Mouse (Mus musculus) layer of hippocampus, postnatal 10 days (tissue): ENCODE results near the gene Hebp1. TPM values are rescaled to one million over a fixed set of nuclear protein-coding genes. Genes with fewer than 3 reads are reported as not detected.

ENCODE experiments used
- DNase-seq, 2 experiments: peaks; one replicate each; pipeline ENCODE4 v3.0.0; 2021; ENCODE audit warnings: low spot score in 2 of 2
- total RNA-seq, 2 experiments: library from RNA; stranded (reverse); gene quantifications; 2 replicates each; pipeline ENCODE4 v1.2.3; 2021

Hebp1 gene
- total RNA-seq, 2 experiments from 2014 or later = 44.2 to 44.6 TPM

GRCm38 (mm10) chr6:135198726-135199125 lies 904 bp upstream of the Hebp1 start:
- no peak for DNase-seq

- DNase-seq = no peak
Observed at GRCm38 (mm10) chr6:135197446-135197845, 376 bp downstream of the Hebp1 start.

- no peak for DNase-seq
Observed at GRCm38 (mm10) chr6:135196707-135197106, 1.1 kb downstream of the Hebp1 start.

GRCm38 (mm10) chr6:135194907-135195306 lies 2.9 kb downstream of the Hebp1 start:
- DNase-seq = no peak

GRCm38 (mm10) chr6:135193733-135194132 lies 4.1 kb downstream of the Hebp1 start:
- no peak for DNase-seq

- no peak for DNase-seq
Observed at GRCm38 (mm10) chr6:135192993-135193392, 4.8 kb downstream of the Hebp1 start.

- DNase-seq = no peak
Observed at GRCm38 (mm10) chr6:135191906-135192305, 5.9 kb downstream of the Hebp1 start.

GRCm38 (mm10) chr6:135190122-135190521 lies 7.7 kb downstream of the Hebp1 start:
- DNase-seq = no peak

- no peak for DNase-seq
Observed at GRCm38 (mm10) chr6:135188629-135189028, 9.2 kb downstream of the Hebp1 start.

- DNase-seq = no peak
Observed at GRCm38 (mm10) chr6:135187076-135187917, 10.5 kb downstream of the Hebp1 start.

GRCm38 (mm10) chr6:135183961-135184360 lies 13.9 kb downstream of the Hebp1 start:
- DNase-seq = no peak

- no peak for DNase-seq
Observed at GRCm38 (mm10) chr6:135182925-135183324, 14.9 kb downstream of the Hebp1 start.

- DNase-seq = no peak
Observed at GRCm38 (mm10) chr6:135178599-135178998, 19.2 kb downstream of the Hebp1 start.

GRCm38 (mm10) chr6:135177271-135177670 lies 20.6 kb downstream of the Hebp1 start:
- DNase-seq = no peak

GRCm38 (mm10) chr6:135175014-135175413 lies 22.8 kb downstream of the Hebp1 start:
- no peak for DNase-seq

- no peak for DNase-seq
Observed at GRCm38 (mm10) chr6:135171736-135172135, 26.1 kb downstream of the Hebp1 start.

- no peak for DNase-seq
Observed at GRCm38 (mm10) chr6:135169246-135169645, 28.6 kb downstream of the Hebp1 start.

GRCm38 (mm10) chr6:135168471-135168870 lies 29.4 kb downstream of the Hebp1 start:
- DNase-seq = no peak

GRCm38 (mm10) chr6:135167380-135168311 lies 30.2 kb downstream of the Hebp1 start:
- peak; percentile 85 for DNase-seq

GRCm38 (mm10) chr6:135166712-135167111 lies 31.1 kb downstream of the Hebp1 start:
- no peak for DNase-seq

- no peak for DNase-seq
Observed at GRCm38 (mm10) chr6:135166262-135166661, 31.6 kb downstream of the Hebp1 start.

GRCm38 (mm10) chr6:135165706-135166105 lies 32.1 kb downstream of the Hebp1 start:
- no peak for DNase-seq
